Mouse (Mus musculus): Measurements from ENCODE around the gene C1qtnf7. TPM values are rescaled to one million over a fixed set of nuclear protein-coding genes. Genes with fewer than 3 reads are reported as not detected.

The C1qtnf7 gene
- polyA plus RNA-seq, 2 experiments = 5.0 to 9.3 TPM

DNA sequence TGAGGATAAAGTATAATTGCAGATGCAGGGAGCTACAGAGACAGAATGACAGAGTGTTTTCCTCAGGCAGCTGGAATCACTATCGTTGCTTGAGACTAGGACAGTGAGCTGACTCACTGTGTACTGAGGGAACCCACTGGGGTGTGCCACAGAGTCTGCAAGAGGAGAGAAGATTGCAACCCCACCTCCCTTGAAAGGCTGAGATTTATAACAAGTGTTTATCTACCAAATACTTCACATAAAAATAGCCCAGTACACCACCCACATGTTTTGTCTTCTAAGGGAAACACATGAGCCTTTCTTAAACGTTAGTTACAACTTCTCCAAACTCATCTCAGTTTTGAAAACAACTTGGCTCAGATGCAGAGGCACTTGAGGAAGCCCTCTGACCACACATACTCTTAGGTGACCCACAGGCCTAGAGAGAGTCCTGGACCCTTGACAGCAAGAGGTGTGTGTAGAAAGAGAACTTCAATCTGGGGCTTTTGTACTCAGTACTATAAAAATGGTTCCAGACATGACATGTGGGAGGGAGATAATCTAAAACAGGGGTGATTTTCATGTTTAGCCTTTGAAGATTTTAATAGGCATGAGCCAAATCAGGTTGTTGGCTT, 46.4 kb downstream of the C1qtnf7 start:
- WGBS = 7% methylated on average over 2 of the region's 2 CpGs
- TF ChIP-seq POLR2A (IDR thresholded peaks at IDR 0.05; ENCODE audit: borderline replicate concordance, extremely low read depth, insufficient read depth, insufficient read length) = no peak
- Histone ChIP-seq H3K36me3 (ENCODE audit: control insufficient read depth, insufficient read depth, low read length) (no peaks in the 10 kb centered on the region), H3K27ac (replicated peaks; ENCODE audit: low read depth, low read length) (no peak overlapping the region), H3K9me3 (ENCODE audit: control insufficient read depth, low read length) (no peaks in the 10 kb centered on the region), H3K9ac (ENCODE audit: low read depth, low read length, severe bottlenecking) (no peak overlapping the region), H3K27me3 (ENCODE audit: control insufficient read depth, insufficient read depth, low read length) (no peaks in the 10 kb centered on the region), H3K4me3 (replicated peaks; ENCODE audit: low read length) (no peak overlapping the region), H3K4me2 (replicated peaks; ENCODE audit: low read depth, low read length, severe bottlenecking) (no peak overlapping the region), H3K4me1 (ENCODE audit: control insufficient read depth, insufficient read depth, low read length) (no peaks in the 10 kb centered on the region)
- ATAC-seq (ENCODE audit: low FRiP score, low read depth) (no peak), DNase-seq (ENCODE audit: low spot score) (peak; percentile 24)

DNA sequence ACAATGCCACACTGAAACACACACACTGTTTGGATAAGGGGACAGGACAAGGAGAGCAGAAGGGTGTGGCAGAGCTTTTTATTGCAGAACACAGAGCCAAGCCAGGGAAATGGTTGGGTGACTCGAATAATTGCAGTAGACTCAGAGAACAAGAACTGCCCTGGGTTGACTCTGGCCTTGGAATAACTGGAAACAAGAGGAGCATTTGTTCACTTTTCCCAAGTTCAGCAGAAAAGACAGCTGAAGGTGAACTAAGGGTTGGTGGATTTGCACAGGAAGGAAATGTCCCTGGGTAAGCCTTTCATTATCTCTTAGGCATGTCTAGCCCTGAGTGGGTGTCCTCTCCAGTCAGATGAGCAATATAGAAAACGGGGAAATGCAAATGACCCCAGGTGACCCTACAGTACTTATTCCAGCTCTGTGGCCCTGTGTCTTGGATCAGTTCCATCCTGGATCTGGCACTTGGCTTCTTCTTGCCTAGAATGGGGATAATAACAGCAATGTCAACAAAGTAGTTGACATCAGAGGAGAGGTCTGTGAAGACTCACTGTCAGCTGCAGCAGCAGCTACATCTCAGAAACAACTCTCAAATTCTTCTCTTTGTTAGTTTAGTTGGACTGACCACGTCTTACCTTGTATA, 54.5 kb downstream of the C1qtnf7 start:
- DNase-seq (ENCODE audit: low spot score) = no peak
- H3K36me3 ChIP-seq (ENCODE audit: control insufficient read depth, insufficient read depth, low read length) = no peaks in the 10 kb centered on the region
- H3K9me3 ChIP-seq (ENCODE audit: control insufficient read depth, low read length) = no peaks in the 10 kb centered on the region
- H3K4me1 ChIP-seq (ENCODE audit: control insufficient read depth, insufficient read depth, low read length) = no peaks in the 10 kb centered on the region
- H3K4me2 ChIP-seq (replicated peaks; ENCODE audit: low read depth, low read length, severe bottlenecking) = no peak overlapping the region
- H3K4me3 ChIP-seq (replicated peaks; ENCODE audit: low read length) = no peak overlapping the region
- H3K9ac ChIP-seq (ENCODE audit: low read depth, low read length, severe bottlenecking) = no peak overlapping the region
- 72% methylated on average over 3 of the region's 3 CpGs for WGBS
- TF ChIP-seq POLR2A (IDR thresholded peaks at IDR 0.05; ENCODE audit: borderline replicate concordance, extremely low read depth, insufficient read depth, insufficient read length) = no peak
- no peak overlapping the region for H3K27ac ChIP-seq (replicated peaks; ENCODE audit: low read depth, low read length)
- no peak for ATAC-seq (ENCODE audit: low FRiP score, low read depth)
- H3K27me3 ChIP-seq (ENCODE audit: control insufficient read depth, insufficient read depth, low read length) = no peaks in the 10 kb centered on the region

DNA sequence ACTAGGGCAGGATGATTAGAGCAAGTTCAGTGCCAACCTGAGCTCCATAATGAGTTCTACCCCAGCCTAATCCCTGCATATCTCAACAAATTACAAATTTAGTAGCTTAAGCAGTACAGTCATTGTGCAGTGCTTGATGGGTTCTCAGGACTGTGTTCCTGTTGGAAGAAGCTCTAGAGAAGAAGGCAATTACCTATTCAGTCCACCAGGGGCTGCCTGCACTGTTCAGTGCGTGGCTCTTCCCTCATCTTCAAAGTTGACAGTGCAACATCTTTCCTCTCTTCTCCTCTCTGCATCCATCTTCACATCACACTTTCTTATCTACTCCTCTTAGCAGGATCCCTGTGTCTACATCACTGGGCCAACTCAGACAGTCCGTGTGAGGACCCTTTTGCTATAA, 67.5 kb downstream of the C1qtnf7 start:
- Histone ChIP-seq H3K4me2 (replicated peaks; ENCODE audit: low read depth, low read length, severe bottlenecking) (no peak overlapping the region), H3K9ac (ENCODE audit: low read depth, low read length, severe bottlenecking) (no peak overlapping the region), H3K36me3 (ENCODE audit: control insufficient read depth, insufficient read depth, low read length) (no peaks in the 10 kb centered on the region), H3K27ac (replicated peaks; ENCODE audit: low read depth, low read length) (no peak overlapping the region), H3K27me3 (ENCODE audit: control insufficient read depth, insufficient read depth, low read length) (no peaks in the 10 kb centered on the region), H3K4me3 (replicated peaks; ENCODE audit: low read length) (no peak overlapping the region), H3K9me3 (ENCODE audit: control insufficient read depth, low read length) (no peaks in the 10 kb centered on the region), H3K4me1 (ENCODE audit: control insufficient read depth, insufficient read depth, low read length) (peaks cover 13% of the 10 kb centered on the region)
- ATAC-seq (ENCODE audit: low FRiP score, low read depth) = no peak
- WGBS = 37% methylated on average over 2 of the region's 2 CpGs
- TF ChIP-seq POLR2A (IDR thresholded peaks at IDR 0.05; ENCODE audit: borderline replicate concordance, extremely low read depth, insufficient read depth, insufficient read length) = no peak
- DNase-seq (ENCODE audit: low spot score) = no peak

DNA sequence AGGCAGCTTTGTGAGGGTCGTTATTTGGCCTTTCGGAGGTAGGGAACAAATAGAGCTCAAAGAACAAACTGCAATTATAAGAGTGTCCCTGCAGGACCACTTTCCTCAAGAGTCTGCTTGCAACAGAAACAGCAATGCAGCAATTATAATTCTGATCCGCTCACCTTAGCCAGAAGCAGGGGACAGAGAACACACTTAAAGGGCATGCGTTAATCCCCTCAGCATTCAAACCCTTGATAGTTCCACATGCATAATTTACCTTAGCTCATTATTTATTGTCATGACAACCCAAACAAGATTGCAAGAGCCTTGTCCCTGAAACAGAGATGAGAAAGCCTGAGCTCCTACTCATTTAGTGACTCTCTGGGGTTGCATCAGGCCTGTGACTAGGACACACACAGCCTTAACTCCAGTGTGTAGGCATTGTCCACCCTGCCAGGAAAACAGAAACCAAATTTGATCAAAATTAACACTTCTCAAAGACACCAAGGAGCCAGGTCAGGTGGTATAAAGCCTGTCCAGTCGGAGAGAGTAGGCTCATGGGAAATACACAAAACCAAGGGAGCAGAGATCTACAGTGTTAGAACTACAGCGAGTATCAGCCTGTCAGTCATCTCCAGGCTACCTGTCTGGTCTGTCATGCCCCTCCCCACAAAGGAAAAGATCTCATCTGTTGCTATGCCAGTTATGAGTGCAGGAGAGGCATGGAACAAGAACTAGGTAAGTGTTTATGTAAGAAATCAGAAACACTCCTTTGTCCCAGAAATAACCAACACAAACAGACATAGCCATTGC, 68.2 kb downstream of the C1qtnf7 start:
- H3K9ac ChIP-seq (ENCODE audit: low read depth, low read length, severe bottlenecking) = no peak overlapping the region
- 70% methylated on average over 6 of the region's 6 CpGs for WGBS
- H3K27ac ChIP-seq (replicated peaks; ENCODE audit: low read depth, low read length) = no peak overlapping the region
- peaks cover 13% of the 10 kb centered on the region for H3K4me1 ChIP-seq (ENCODE audit: control insufficient read depth, insufficient read depth, low read length)
- DNase-seq (ENCODE audit: low spot score) (no peak), ATAC-seq (ENCODE audit: low FRiP score, low read depth) (no peak)
- H3K36me3 ChIP-seq (ENCODE audit: control insufficient read depth, insufficient read depth, low read length) = no peaks in the 10 kb centered on the region
- H3K27me3 ChIP-seq (ENCODE audit: control insufficient read depth, insufficient read depth, low read length) = no peaks in the 10 kb centered on the region
- H3K4me3 ChIP-seq (replicated peaks; ENCODE audit: low read length) = no peak overlapping the region
- no peaks in the 10 kb centered on the region for H3K9me3 ChIP-seq (ENCODE audit: control insufficient read depth, low read length)
- no peak for TF ChIP-seq POLR2A (IDR thresholded peaks at IDR 0.05; ENCODE audit: borderline replicate concordance, extremely low read depth, insufficient read depth, insufficient read length)
- H3K4me2 ChIP-seq (replicated peaks; ENCODE audit: low read depth, low read length, severe bottlenecking) = no peak overlapping the region

DNA sequence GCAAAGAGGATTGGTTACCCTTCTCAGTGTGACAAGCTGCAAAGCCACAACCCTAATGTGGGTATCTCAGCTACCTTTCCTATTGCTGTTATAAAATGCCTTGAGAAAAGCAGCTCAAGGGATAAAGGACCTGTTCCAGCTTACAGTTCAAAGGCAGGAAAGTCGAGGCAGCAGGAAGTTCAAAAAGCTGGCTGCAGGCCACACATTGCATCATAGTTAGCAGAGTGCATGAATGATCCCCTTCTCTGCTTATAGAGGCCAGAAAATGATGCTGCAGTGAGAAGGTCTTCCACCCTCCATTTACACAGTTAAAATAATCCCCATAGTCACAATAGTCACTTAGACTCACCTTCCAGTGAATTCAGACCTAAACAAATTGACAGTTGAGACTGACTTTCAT, 69.1 kb downstream of the C1qtnf7 start:
- DNase-seq (ENCODE audit: low spot score) (peak; percentile 44), ATAC-seq (ENCODE audit: low FRiP score, low read depth) (no peak)
- H3K9me3 ChIP-seq (ENCODE audit: control insufficient read depth, low read length) = no peaks in the 10 kb centered on the region
- H3K9ac ChIP-seq (ENCODE audit: low read depth, low read length, severe bottlenecking) = no peak overlapping the region
- no peaks in the 10 kb centered on the region for H3K27me3 ChIP-seq (ENCODE audit: control insufficient read depth, insufficient read depth, low read length)
- H3K4me1 ChIP-seq (ENCODE audit: control insufficient read depth, insufficient read depth, low read length) = peaks cover 17% of the 10 kb centered on the region
- 4% methylated on average over 1 of the region's 1 CpGs for WGBS
- H3K36me3 ChIP-seq (ENCODE audit: control insufficient read depth, insufficient read depth, low read length) = no peaks in the 10 kb centered on the region
- H3K27ac ChIP-seq (replicated peaks; ENCODE audit: low read depth, low read length) = no peak overlapping the region
- H3K4me3 ChIP-seq (replicated peaks; ENCODE audit: low read length) = no peak overlapping the region
- TF ChIP-seq POLR2A (IDR thresholded peaks at IDR 0.05; ENCODE audit: borderline replicate concordance, extremely low read depth, insufficient read depth, insufficient read length) = no peak
- H3K4me2 ChIP-seq (replicated peaks; ENCODE audit: low read depth, low read length, severe bottlenecking) = no peak overlapping the region
